Mouse (Mus musculus) megakaryocyte progenitor cell, adult 5-6 weeks (primary cell): Measurements from ENCODE around the gene Prelp. TPM values are rescaled to one million over a fixed set of nuclear protein-coding genes. Genes with fewer than 3 reads are reported as not detected.

Source experiments
- ATAC-seq: replicated peaks from 2 replicates; pipeline ENCODE4 v1.8.0; 2016; ENCODE audit warnings: mild to moderate bottlenecking, moderate TSS enrichment, inconsistent platforms; ENCODE audit not compliant: poor library complexity
- total RNA-seq, 2 experiments: library from RNA; stranded (forward) in 1 of 2; stranded (reverse) in 1 of 2; fragments of 157-497, 149-512 nt in 1 of 2; fragments of 200-1000 nt in 1 of 2; gene quantifications; 2 replicates each; pipeline versions ENCODE4 v1.2.3 to v1.2.4; 2015 to 2017

The Prelp gene
- total RNA-seq, 2 experiments from 2014 or later, result not detected

GRCm38 (mm10) chr1:133906420-133906819, 14.8 kb downstream of the Prelp start:
- no peak for ATAC-seq

GRCm38 (mm10) chr1:133900825-133901224, 20.4 kb downstream of the Prelp start:
- ATAC-seq, result no peak

GRCm38 (mm10) chr1:133899043-133899542, 22.1 kb downstream of the Prelp start:
- ATAC-seq, result no peak

GRCm38 (mm10) chr1:133897293-133897692, 23.9 kb downstream of the Prelp start:
- ATAC-seq, result no peak

DNA sequence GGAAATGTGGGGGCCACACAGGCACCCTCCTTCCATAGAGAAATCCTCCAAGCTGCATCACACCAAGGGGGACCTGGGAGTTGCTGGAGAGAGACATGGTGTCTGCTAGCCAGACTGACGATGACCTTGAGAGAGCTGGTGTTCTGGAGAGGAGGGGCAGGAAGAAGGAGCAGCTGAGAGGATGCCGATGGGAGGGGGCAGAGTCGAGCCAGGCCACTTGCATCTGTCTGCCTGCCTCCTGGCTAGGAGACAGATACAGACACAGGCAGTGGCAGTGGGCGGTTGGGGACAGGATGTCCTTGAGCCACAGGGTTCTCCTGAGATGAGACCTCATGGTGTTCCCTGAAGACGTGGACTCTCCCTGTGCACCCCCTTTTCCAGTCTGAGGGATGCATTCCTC, 29.7 kb downstream of the Prelp start:
- no peak for ATAC-seq

GRCm38 (mm10) chr1:133889949-133890598, 31.1 kb downstream of the Prelp start:
- no peak for ATAC-seq

GRCm38 (mm10) chr1:133887538-133888250, 33.5 kb downstream of the Prelp start:
- peak; percentile 49 for ATAC-seq

- peak; percentile 35 for ATAC-seq
These were observed 34.2 kb downstream of the Prelp start for GRCm38 (mm10) chr1:133887044-133887443.

- ATAC-seq, result peak; percentile 38
These were observed 34.8 kb downstream of the Prelp start for GRCm38 (mm10) chr1:133886431-133886830.

DNA sequence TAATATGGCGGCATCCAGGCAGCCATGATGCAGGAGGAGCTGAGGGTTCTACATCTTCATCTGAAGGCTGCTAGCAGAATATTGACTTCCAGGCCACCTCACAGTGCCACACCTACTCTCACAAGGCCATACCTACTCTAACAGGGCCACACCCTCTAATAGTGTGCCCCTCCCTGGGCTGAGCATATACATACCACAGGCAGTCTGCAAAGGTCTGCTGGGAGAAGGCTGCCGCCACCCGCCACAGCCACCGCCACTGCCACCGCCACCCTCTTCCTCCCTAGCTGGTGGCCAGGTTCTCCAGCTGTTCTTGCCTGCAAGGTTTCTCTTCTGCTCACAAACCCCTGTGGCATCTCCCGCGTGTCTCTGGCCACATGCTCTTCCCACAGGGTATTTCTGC, 35.4 kb downstream of the Prelp start:
- peak; percentile 43 for ATAC-seq

- ATAC-seq, result no peak
These were observed 36.5 kb downstream of the Prelp start for GRCm38 (mm10) chr1:133884746-133885145.

DNA sequence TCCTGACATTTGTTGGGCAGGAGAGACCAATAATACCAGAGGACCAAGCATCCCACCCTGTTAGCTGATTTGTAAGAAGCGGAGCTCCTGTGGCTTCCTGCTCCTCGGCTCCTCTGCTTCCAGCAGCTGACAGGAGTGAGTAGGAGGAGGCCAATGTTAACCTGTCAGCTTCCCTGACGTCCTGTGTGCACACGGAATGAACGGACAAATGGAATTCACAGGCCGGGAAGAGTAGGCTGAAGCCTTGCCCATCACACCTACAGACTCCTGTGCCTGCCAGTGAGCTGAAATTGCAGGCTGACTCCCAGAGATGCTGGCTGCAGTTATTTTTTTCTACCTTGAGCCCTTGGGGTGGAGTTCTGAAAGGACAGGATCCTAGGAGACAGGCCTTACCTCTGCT, 37.1 kb downstream of the Prelp start:
- ATAC-seq, result no peak

GRCm38 (mm10) chr1:133882283-133883217, 38.7 kb downstream of the Prelp start:
- no peak for ATAC-seq

DNA sequence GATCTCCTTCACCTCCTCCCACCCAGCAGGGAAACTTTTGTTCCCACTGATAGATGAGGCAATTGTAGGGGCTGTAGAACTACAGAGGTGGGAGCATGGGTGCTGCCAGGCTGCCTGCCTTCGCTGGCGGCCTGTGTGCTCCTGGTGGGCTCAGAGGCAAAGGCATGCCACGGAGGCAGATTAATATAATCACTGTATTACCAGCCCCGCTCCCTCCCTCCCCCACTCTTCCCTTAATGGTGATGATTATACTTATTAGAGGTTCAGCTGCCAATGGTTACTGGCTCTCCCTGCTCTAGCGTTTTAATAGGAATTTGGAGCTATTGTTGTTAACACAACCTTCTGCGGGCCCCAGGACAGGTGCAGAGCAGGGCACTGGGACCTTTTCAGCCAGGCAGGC, 39.4 kb downstream of the Prelp start:
- ATAC-seq, result no peak

- ATAC-seq, result 0 out of 2 replicates have a peak, but pooled peaks have one; percentile 44
These were observed 42.3 kb downstream of the Prelp start for GRCm38 (mm10) chr1:133878825-133879423.

GRCm38 (mm10) chr1:133876936-133877335, 44.3 kb downstream of the Prelp start:
- ATAC-seq, result no peak

GRCm38 (mm10) chr1:133873086-133873813, 48.0 kb downstream of the Prelp start:
- ATAC-seq, result no peak

DNA sequence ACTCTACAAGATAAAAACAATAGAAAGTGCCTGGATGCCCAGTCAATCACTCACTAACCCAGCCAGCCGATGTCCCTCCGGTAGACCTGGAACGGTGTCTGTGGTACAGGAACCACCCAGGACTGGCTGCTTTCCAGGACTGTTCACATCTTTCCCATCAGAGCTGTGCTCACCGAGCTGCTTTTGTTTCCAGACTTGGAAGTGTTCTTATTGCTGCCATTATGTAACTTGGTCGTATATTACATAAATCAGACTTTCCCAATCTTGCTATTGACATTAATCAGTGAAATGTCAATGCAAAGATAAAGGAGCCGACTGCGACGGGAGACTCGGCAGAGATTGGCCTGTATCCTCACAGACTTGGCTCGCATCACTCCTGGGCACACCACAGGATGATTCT, 50.0 kb downstream of the Prelp start:
- ATAC-seq, result no peak

- no peak for ATAC-seq
These were observed 52.0 kb downstream of the Prelp start for GRCm38 (mm10) chr1:133869221-133869620.
